Mouse (Mus musculus) spleen, adult 12 weeks (tissue): ENCODE data around the gene Cyb5d1.

Source experiments
- DNase-seq: peaks from one replicate; pipeline ENCODE4 v3.0.0; 2022; ENCODE audit warnings: low spot score

Cyb5d1 gene

GRCm38 (mm10) chr11:69395235-69395633 lies at the start of gene Cyb5d1, which contains the start of gene Naa38:
Gene Cyb5d1, minus strand, starts transcription at chr11:69395631.
Gene Naa38, plus strand, starts transcription at chr11:69395487.
- peak; percentile 84 for DNase-seq

- no peak for DNase-seq
These were observed 47.9 kb upstream of the Cyb5d1 start for GRCm38 (mm10) chr11:69443328-69443727.

- DNase-seq, result no peak
These were observed 41.9 kb upstream of the Cyb5d1 start for GRCm38 (mm10) chr11:69437291-69437690.

- no peak for DNase-seq
These were observed 37.8 kb upstream of the Cyb5d1 start for GRCm38 (mm10) chr11:69433189-69433588.

GRCm38 (mm10) chr11:69432640-69432982 lies 37.2 kb upstream of the Cyb5d1 start:
- DNase-seq, result no peak

GRCm38 (mm10) chr11:69431829-69432639 lies 36.6 kb upstream of the Cyb5d1 start:
- no peak for DNase-seq

- DNase-seq, result no peak
These were observed 35.2 kb upstream of the Cyb5d1 start for GRCm38 (mm10) chr11:69430631-69431030.

- no peak for DNase-seq
These were observed 33.9 kb upstream of the Cyb5d1 start for GRCm38 (mm10) chr11:69429313-69429712.

- DNase-seq, result no peak
These were observed 33.3 kb upstream of the Cyb5d1 start for GRCm38 (mm10) chr11:69428751-69429150.

GRCm38 (mm10) chr11:69426246-69426645 lies 30.8 kb upstream of the Cyb5d1 start:
- DNase-seq, result no peak

- DNase-seq, result no peak
These were observed 28.5 kb upstream of the Cyb5d1 start for GRCm38 (mm10) chr11:69423885-69424284.

GRCm38 (mm10) chr11:69422842-69423241 lies 27.4 kb upstream of the Cyb5d1 start:
- no peak for DNase-seq

- DNase-seq, result no peak
These were observed 25.9 kb upstream of the Cyb5d1 start for GRCm38 (mm10) chr11:69421131-69421977.

- DNase-seq, result no peak
These were observed 25.1 kb upstream of the Cyb5d1 start for GRCm38 (mm10) chr11:69420554-69421000.

- DNase-seq, result peak; percentile 40
These were observed 24.6 kb upstream of the Cyb5d1 start for GRCm38 (mm10) chr11:69419813-69420553.

GRCm38 (mm10) chr11:69419443-69419812 lies 24.0 kb upstream of the Cyb5d1 start:
- DNase-seq, result no peak

- peak; percentile 66 for DNase-seq
These were observed 23.3 kb upstream of the Cyb5d1 start for GRCm38 (mm10) chr11:69418481-69419442.

- peak; percentile 58 for DNase-seq
These were observed 22.3 kb upstream of the Cyb5d1 start for GRCm38 (mm10) chr11:69417449-69418384.

GRCm38 (mm10) chr11:69416921-69417448 lies 21.6 kb upstream of the Cyb5d1 start:
- no peak for DNase-seq

GRCm38 (mm10) chr11:69416509-69416908 lies 21.1 kb upstream of the Cyb5d1 start:
- no peak for DNase-seq
